Mouse (Mus musculus) layer of hippocampus, adult 9-10 months (tissue): ENCODE data around the gene Gm5134.

Experiments
- DNase-seq: peaks from one replicate; pipeline ENCODE4 v3.0.0; 2022; ENCODE audit warnings: low spot score

Gm5134 gene

DNA sequence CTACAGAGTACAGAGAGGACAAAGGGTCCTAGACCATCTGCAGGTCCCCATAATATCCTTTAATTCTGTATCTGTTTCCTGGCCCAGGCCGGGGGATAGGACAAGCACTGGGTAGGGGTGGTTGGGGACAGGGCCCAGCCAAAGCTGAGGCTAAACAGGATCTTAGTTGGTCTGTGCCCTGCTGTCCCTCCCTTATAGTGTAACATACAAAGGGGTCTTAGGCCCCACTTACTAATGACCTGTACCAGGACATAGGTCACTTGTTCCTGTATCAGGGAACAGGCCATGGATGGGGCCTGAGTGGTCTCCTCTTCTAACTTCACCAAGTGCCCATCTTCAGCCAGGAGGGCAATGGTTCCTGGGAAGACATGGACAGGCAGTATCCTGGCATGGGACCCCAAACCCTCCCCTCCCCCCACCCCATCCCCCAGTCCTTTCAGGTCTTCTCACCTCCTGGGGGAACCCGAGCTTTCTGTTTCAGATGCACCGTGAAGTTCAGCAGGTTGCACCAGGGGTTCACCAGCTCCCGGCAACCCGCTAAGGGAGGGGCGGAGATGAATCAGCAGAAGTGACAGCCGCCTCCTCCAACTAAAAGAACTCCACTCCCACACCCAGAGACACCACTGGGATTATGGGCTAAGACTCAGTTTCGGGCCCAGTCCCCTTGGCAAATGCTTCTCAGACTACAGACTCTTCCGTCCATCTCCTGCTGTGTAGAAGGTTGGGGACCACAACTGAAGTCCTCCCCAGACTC lies 14.7 kb upstream of the Gm5134 start:
- DNase-seq: no peak

DNA sequence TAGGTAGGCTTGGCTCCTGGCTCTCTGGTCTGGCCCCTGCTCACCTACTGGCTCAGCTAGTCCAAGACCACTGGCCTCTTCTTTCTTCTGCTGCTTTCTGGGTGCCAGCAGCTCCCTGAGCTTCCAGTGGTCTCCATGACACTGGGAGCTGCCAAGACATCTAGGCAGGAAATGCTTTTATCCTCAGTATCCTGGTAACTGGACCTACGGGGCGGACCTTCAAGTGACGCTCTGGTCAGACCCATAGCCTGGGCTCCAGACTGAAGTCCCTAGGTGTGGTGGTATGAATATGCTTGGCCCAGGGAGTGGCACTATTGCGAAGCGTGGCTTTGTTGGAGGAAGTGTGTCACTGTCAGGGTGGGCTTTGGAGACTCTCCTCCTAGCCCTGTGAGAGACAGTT lies 13.8 kb upstream of the Gm5134 start, which contains the start of gene Gm867:
Gene Gm867 (minus strand): TSS at position 153 of the 400 bp plus-strand sequence.
- no peak for DNase-seq

DNA sequence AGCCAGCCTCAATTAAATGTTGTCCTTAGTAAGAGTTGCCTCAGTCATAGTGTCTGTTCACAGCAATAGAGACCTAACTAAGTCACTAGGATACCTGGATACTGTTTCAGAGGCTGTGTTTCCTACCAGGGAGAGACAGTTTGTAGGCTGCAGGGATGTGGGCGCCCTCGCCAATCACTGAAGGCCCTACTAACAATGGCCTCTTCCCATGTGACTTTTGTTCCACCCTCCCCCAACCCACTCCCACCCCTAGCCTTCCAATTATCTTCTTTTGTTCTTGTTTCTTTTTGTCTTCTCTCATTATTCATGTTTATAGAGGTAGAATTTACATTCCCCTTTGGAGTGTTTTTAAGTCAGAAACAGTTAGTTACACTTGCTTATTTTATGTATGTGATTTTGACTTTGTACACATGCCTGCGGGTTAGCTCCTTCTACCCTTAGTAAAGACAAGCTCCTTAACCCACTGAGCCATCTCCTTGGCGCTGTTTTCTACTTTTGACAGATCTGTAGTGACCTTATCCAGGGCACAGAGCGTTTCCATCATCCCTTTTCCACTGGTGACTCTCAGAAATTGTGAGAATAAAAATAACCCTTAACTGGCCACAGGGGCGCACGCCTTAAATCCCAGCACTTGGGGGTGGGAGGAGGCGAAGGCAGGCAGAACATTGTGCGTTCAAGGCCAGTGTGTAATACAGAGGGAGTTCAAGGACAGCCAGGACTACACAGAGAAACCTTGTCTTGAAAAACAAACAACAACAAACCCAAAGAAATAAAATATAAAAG lies 13.1 kb upstream of the Gm5134 start:
- no peak for DNase-seq

DNA sequence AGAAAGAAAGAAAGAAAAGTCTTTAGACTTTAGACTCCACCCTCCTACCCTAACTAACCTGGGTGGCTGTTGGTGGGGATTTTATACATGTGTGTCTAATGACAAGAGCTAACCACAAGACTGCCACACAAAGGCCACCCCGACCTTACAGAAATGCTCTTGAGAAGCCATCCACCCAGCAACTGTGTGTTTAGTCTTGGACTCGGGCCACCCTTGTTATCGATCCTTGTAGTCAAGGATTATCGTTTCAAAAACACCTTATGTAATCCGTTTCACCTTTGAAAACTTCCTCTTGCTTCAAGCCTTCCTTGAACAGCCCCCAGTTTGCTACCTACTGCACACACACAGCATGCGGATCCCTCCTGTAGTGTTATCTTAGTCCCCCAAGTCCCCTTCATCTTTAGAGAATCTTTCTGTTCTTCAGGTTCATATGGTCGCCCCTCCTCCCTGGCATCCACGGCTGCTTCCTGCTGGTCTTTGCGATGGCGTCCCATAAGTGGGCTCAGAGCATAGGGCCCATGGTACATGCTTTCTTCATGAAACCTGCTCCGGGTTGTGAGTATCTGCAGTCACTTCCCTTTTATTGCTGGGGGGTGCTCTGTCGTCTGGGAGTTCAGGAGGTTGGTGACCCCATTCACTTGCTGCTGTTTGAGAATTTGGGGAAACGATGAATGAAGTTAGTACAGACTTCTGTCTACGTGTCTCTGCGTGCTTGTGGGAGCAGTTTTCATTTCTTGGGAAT lies 11.4 kb upstream of the Gm5134 start, which contains the start of gene Vpreb3:
Gene Vpreb3 (plus strand): TSS at position 322 of the 742 bp plus-strand sequence.
- no peak for DNase-seq

DNA sequence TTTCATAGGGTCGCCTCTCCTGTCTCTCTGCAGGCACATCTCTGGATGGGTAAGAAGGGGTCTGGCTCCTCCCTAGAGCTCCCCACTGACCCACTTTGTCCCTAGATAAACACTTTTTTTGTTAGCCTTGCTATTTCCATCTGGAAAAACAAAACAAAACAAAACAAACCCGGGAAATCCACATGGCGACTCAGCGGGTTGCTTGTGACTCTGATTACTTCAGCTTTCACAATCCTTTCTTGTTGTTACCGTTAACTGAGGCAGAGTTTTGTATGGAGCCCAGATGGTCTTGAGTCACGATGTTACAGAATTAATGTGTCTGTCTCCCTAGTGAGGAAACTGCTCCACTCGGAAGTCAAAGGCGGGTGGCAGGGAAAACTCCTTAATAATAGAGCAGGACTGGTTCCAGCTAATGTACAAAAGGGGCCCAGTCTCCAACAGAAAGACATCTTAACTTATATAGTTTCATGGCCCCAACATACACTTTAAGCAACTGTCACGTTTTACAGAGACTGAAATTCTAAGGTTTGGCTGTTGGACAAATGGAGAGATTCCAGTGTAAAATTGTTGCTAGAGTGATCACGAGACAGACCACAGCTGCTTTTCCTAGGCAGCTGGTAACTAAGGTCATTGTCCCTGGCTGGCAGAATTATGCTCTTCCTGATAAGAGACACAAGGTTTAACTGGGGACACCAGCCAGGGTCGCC lies 10.1 kb upstream of the Gm5134 start:
- no peak for DNase-seq

DNA sequence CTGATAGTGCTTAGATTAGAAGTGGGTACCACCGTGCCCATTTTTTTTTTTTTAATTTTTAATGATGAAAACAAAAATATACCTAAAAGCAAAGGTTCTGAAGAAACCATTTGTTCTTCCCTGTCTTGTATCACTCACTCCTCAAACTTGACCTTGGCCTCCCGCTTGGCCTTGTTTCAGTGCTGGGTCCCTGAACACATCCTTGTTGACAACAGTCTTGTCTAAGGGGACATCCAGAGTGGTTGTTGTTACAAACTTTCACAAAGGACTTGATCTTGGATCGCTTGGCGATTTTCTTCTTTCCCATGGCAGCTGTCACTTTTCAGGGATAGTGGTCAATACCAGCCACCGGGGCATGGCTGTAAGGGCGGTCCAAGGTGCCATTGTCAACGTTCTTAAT lies 9.1 kb upstream of the Gm5134 start:
- DNase-seq: no peak

DNA sequence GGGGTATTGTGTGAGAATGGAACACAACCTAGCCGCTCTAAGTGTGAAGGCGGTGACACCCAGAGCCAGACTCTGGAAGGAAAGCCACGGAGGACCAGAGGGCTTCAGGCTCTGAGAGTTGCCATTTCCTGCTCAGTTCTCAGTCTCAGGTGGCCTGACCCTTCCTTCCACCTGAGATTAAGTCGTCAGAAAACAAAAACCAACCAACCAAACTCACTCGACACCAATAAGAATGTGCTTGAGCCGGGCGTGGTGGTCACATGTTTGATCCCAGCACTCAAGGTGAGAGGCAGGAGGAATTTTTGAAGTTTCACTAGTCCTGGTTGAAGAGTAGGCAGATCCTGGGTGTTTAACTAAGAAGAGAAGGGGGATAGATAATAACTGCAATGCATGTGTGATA lies 8.4 kb upstream of the Gm5134 start:
- no peak for DNase-seq

DNA sequence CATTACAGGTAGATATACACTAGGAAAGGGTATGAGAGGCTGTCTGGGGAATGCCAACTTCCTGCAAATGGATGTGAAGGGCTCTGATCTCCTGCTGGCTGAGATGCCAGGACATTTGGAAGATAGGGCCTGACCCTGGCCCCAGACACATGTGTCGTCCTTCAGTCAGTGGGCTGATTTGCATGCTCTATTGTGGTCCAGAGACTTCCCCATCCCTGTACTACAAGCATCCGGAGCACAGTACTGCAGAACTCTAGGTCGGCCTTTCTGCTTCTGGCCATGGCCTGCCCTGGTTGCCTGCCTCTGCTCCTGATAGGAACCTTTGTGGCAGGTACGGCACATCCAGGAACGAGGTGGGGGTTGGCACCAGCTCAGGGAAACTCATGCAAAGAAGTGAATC lies 6.2 kb upstream of the Gm5134 start:
- no peak for DNase-seq

DNA sequence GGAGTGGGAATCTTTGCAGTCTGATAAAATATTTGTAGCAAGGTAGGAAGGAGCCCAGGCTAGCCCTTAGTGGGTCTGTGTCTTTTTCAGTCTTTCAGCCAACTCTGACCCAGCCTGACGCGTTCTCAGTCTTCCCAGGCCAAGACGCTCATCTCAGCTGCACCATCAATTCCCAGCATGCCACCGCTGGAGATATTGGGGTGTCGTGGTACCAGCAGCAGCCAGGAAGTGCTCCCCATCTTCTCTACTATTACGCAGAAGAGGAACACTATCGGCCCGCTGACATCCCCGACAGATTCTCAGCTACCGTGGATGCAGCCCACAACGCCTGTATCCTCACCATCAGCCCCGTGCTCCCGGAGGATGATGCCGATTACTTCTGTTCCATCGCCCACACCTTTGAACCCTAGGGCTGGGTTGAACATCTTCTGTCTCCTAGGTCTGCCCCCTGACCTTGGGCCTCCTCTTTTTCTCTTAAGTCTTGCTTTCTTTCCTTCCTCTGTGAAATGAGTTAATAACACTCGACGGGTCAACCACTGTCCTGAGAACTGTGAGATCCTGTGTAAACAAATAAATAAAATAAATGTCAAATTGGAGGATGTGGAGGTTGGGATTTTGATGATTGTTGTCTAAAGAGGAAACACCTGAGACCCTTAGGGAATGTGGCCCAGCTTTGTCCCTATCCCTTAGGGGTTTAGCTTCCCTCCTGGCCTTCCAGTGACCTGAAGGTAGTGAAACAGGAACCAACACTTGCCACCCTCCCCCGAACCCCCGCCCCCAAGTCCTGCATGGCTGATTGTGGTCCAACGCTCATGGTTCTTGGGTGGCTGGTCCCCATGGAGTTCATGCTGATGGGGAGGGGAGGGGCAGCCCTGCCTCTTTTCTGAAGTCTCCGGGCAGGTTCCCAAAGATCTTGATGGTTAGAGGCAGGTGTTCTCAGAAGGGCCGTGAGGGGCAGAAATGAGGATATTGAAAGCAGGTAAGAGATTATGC lies 5.0 kb upstream of the Gm5134 start:
- DNase-seq: no peak

DNA sequence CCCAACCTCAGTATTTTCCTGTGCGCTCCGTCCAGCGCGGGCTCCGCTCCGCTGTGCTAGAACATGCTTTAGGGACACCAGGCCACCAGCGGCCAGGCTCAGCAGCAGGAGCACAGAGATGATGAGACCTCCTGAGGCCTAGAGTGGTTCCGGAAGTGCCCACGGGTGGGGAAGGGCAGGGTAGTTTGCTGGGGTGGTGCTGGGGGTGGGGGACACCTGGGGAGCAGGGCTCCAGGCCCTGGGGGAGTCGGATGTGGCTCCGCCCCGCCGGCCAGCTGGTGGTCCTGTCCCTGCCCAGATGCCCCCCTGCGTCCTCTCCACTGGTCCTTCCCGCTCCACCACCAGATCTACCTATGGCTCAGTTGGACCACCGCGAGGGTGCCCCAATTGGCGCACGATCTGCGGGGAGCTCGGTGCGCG lies 3.5 kb upstream of the Gm5134 start:
- DNase-seq: no peak

DNA sequence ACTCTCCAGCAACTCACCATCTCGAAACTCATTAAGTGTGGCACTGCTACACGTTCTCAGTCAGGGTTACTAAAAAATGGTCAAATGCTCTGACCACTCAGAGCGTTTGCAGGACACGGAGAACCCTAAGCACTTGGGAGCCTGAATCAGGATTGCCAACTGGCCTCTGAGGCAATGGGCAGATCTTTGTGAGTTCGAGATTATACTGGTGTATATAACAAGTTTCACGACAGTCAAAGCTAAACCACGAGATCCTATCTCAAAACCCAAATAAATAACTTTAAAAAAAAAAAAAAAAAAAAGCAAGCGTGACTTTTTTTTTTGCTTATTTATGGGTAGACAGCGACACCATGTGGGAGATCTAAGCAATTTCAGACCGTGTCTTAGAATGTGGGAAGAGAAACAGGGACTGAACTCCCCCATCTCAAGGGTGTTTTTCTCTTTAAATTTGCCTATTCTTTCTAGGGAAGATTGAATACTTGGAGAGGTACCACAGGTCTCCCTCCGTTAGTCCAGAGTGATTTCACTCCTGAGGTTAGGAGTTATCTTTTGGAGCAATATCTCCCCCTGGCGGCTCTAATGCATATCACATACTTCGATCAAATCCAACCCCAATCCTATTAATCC lies 2.8 kb upstream of the Gm5134 start:
- peak; percentile 71 for DNase-seq

DNA sequence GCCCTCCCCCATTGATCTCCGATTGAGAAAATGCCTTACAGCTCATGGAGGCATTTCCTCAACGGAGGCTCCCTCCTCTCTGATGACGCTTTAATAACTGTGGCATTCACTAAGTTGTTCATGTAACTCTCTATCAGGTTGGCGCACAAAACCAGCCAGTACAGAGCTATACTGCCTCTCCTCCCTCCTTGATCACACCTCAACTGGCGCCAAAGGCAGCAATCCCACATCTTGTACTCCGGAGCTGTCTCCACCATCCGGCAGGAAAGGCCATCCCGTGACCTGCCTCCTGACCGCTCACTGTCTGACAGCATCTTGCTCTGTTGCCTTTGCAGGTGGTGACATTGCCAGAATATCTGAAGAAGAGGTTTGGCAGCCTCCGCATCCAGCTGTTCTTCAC lies 19.5 kb downstream of the Gm5134 start:
- DNase-seq: no peak

DNA sequence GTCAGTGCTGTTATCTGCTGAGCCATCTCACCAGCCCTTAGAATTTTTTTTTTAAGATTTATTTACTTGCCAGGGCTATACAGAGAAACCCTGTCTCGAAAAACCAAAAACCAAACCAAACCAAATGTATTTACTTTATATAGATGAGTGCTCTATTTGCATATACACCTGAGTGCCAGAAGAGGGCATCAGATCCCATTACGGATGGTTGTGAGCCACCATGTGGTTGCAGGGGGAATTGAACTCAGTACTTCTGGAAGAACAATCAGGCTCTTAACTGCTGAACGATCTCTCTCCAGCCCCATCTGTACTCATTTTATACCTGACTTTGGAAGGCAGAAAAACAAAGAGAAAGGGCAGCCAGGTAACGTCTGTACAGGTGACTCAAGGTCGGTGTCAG lies 20.9 kb downstream of the Gm5134 start:
- DNase-seq: no peak

DNA sequence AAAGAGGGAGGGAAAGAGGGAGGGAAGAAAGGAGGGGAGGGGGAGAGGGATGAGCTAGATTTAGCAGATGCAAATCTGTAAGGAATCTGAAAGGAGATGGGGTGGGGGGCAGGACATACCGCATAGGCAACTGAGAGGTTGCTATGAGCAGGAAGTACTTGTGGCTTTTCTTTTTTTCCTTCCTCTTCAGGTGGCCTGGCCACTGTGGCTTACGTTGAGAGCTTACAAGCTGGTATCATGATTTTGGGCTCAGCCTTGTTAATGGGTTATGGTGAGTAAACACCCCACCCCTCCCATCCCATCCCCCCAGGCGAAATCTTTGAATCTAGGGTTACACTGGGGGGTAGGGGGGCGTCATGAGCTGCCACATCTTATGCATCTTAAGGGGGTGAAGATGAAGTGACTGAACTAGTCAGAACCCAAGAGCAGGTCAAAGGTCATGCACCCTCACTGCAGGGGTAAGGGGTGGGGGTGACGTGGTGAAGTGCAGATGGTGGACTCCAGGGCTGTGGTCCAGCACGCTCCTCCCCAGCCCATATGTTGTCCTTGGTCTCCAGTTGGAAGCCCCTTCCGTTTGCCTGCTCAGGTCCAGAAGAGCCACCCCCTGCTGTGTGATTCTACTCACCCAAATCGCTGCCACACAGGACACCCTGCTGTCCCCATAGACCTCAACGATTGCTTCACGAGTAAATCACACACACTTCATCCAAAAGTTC lies 24.0 kb downstream of the Gm5134 start:
- DNase-seq: no peak

DNA sequence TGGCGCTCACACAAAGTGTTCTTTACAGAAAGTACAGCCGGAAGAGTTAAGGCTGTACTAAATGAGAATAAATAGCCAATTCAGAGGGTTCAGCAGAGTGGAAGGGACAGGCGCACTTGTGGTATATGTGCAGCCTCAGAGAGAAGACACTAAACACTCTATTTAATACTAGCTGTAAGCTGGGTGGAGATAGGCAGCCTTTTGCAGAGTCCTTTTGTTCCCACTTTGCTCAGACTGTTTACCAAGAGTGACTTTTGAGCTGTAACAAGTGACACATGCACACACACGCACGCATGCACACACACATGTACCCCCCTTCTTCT lies 24.5 kb downstream of the Gm5134 start:
- no peak for DNase-seq

DNA sequence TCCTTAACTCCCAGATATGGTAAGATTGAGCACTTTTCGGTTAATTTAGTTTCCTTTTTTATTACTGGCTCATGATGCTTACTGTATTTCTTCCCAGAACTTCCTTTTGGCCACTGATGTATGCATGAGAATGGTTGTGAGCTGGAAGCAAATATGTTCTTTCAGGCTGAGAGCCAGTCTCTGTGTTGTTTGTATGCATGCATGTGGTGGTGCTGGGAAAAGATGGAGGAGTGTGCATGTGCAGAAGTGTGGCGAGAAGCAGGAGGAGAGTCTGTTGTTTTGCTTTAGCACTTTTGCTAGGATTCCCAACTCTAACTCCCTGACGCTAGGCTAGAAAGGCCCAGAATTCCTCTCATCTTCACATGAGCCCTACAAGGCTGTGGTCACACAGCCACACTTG lies 25.1 kb downstream of the Gm5134 start:
- DNase-seq: no peak

DNA sequence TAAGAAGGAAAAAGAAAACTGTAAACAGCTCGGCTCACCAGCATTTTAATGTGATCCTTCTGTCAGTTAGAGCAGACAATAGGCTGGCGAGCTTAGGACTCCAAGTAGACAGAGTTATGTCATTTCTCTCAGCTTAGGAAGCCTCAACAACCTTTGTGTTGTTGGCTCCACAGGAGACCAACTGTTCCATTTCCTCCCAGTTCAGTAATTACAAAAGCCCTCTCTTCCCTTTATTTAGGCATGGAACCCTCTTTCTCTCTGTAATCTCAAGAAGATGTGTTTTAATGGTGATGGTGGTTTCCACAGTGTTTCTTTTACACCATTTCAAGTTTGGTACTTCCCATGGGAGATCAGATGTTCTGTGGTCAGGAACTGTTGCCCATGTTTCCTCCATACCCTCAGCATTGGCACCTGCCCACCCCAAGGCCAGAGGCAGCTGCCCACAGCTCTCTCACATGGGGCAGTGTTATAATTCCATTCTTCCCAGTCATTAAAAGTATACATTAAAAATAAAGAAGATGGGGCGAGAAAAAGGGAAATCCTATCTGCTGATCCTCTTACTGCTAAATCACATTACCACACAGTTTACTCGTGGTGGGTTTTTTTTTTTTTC lies 36.2 kb downstream of the Gm5134 start:
- no peak for DNase-seq

DNA sequence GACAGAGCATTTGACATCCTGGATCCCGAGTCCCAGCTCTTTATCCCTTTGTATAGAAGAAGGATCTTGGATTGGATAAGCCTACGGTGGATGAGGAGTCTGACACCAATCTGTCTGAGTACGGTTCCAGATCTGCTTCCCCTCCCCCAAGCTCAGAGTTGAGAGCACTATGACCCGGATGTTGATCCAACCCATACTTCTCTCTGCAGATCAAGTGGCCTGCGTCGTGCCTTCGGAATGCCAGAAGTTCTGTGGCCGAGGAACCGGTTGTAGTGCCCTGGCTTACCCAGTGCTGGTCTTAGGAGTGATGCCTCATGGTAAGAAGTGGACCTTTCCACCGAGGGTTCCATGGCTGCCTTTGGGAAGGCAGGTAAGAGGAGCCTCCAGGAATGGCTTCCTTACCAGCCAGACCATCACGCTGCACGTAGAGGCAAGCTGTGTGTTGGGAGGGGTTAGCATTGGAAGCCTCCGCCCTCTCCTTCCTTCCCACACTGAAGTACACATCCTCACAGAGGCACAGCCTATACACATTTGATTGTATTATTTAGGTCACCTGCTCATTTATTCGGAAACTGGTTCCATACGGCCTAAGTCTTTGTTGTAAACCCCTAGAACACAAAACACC lies 39.4 kb downstream of the Gm5134 start:
- DNase-seq: no peak
